Mouse (Mus musculus): ENCODE measurements at regions not wholly inside any gene's neighbourhood (a gene's known extent, or its start where the extent isn't known, plus 50 kb on each side); places are given as distances from the start of the nearest gene placed in this dataset.
A peak's percentile ranks its signal among the peaks of the same experiment; 100 is the strongest.
"Not testable (repeated sequence)": the region's sequence is repeated elsewhere in the genome, so short reads cannot be mapped to it uniquely, and the experiment has no call there.

DNA sequence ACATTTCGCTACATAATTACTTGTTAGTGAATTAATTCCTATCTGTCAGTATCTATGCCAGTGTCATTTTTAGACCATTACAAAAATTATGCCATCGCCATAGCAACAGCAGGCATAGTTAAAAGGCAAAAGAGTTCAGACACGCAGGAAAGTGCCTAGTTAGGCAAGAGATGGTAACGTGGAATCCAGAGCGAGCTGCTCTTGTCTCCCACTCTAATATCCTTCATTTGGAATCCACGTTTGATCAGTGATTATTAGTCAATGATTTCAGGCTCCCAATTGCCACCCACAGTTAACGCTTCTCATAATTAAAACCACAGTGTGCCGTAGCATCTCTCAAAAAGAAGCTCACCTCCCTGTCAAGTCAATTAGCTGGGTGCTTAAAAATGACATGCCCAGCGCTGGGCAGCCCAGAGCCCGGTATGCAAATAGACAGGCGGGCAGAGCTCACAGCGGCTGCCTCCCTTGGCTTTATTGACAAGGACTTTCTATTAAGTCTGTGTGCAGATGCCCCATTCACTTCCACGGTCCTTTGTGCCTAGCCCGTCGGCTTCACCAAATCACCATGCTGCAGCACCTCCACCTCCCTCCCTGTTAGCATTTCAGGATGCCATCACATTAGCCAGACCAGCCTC is 325.4 kb upstream of the Irx2 start:
- no peaks in the 10 kb centered on the region for H3K9me3 ChIP-seq (ENCODE audit: control insufficient read depth)
- 0 out of 2 replicates have a peak, but pooled peaks cover 3% of the 10 kb centered on the region for H3K27me3 ChIP-seq (replicated peaks; ENCODE audit: control insufficient read depth, insufficient read depth, low read length)
- ATAC-seq: no peak
- no peaks in the 10 kb centered on the region for H3K4me1 ChIP-seq (replicated peaks; ENCODE audit: control insufficient read depth, insufficient read depth, low read length)
- H3K27ac ChIP-seq (ENCODE audit: low read depth, low read length): no peak overlapping the region
- no peak for TF ChIP-seq CTCF (IDR thresholded peaks at IDR 0.05; ENCODE audit: low read depth)
- H3K4me3 ChIP-seq (ENCODE audit: low read depth, low read length): no peak overlapping the region
- H3K4me2 ChIP-seq (replicated peaks; ENCODE audit: low read depth): no peak overlapping the region
- H3K36me3 ChIP-seq (ENCODE audit: control insufficient read depth, insufficient read depth): no peaks in the 10 kb centered on the region
- H3K9ac ChIP-seq (ENCODE audit: low read depth, low read length): no peak overlapping the region
- 73% methylated on average over 15 of the region's 15 CpGs for WGBS

DNA sequence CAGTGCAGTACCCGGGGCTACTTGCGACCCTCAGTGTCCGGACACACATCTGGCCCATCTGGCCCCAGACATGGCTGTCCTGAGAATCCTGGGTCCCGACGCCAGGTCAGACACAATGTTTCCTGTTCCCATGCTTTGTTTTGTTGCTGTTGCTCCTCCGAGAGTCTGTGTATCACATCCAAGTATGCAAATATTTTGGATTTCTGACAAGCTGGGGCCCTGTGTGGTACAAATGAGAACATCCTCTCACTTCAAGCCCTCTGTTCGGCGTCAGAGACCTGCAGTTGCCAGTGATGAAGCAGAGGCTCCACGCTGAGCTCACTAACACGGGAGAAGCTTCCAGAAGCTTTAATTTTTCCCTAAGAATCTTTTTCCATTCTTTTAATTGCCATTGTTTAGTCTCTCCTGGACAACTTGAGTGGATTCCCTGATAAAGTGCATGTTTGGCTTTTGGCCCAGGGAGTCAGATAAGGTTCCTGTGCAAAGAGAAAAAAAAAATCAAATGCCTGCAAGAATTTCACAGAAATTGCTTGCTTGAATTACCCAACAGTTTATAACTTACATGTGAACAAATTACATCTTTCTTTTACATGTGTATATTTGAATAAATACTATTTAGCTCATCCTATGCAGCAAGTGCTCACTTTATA is 304.5 kb upstream of the Irx2 start:
- Histone ChIP-seq H3K4me3 (ENCODE audit: low read depth, low read length) (no peak overlapping the region), H3K4me1 (replicated peaks; ENCODE audit: control insufficient read depth, insufficient read depth, low read length) (no peaks in the 10 kb centered on the region), H3K9me3 (ENCODE audit: control insufficient read depth) (no peaks in the 10 kb centered on the region), H3K36me3 (ENCODE audit: control insufficient read depth, insufficient read depth) (no peaks in the 10 kb centered on the region), H3K9ac (ENCODE audit: low read depth, low read length) (no peak overlapping the region), H3K4me2 (replicated peaks; ENCODE audit: low read depth) (no peak overlapping the region), H3K27me3 (replicated peaks; ENCODE audit: control insufficient read depth, insufficient read depth, low read length) (no peaks in the 10 kb centered on the region), H3K27ac (ENCODE audit: low read depth, low read length) (no peak overlapping the region)
- no peak for TF ChIP-seq CTCF (IDR thresholded peaks at IDR 0.05; ENCODE audit: low read depth)
- WGBS: 42% methylated on average over 10 of the region's 10 CpGs
- no peak for ATAC-seq

- WGBS: 87% methylated on average over 1 of the region's 1 CpGs
- ATAC-seq; H3K9me3 ChIP-seq (ENCODE audit: control insufficient read depth); H3K4me3 ChIP-seq (ENCODE audit: low read depth, low read length); H3K4me2 ChIP-seq (replicated peaks; ENCODE audit: low read depth); H3K27me3 ChIP-seq (replicated peaks; ENCODE audit: control insufficient read depth, insufficient read depth, low read length); H3K36me3 ChIP-seq (ENCODE audit: control insufficient read depth, insufficient read depth); H3K9ac ChIP-seq (ENCODE audit: low read depth, low read length); H3K4me1 ChIP-seq (replicated peaks; ENCODE audit: control insufficient read depth, insufficient read depth, low read length); H3K27ac ChIP-seq (ENCODE audit: low read depth, low read length): not testable (repeated sequence)
Measured at GRCm38 (mm10) chr13:72326201-72326600, 302.4 kb upstream of the Irx2 start.

DNA sequence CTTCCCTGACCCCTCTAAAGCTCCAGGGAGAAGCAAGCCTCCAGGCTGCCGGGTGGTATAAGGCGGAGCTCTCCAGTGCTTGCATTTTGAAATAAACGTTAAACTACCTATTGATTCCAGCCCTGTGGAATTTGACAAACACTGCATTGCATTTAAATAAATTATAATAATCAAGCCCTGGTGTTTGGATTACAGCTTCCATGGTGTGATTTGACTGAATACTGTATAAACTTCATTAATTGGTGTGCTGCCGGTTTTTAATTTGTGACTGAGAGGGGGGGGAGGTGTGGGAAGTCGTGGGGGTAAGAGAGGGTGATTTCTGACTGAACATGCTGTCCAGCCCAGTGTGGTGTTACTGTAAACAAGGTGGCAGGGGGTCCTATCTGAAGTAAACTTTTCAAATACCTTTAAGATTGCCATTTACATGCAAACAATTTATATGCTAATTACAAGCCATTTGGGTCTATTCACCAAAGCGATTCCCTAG is 282.9 kb upstream of the Irx2 start:
- no peak for ATAC-seq
- H3K27ac ChIP-seq (ENCODE audit: low read depth, low read length): no peak overlapping the region
- H3K27me3 ChIP-seq (replicated peaks; ENCODE audit: control insufficient read depth, insufficient read depth, low read length): peaks cover 38% of the 10 kb centered on the region
- H3K4me2 ChIP-seq (replicated peaks; ENCODE audit: low read depth): no peak overlapping the region
- 31% methylated on average over 6 of the region's 6 CpGs for WGBS
- H3K9me3 ChIP-seq (ENCODE audit: control insufficient read depth): no peaks in the 10 kb centered on the region
- H3K36me3 ChIP-seq (ENCODE audit: control insufficient read depth, insufficient read depth): no peaks in the 10 kb centered on the region
- H3K4me3 ChIP-seq (ENCODE audit: low read depth, low read length): no peak overlapping the region
- no peaks in the 10 kb centered on the region for H3K4me1 ChIP-seq (replicated peaks; ENCODE audit: control insufficient read depth, insufficient read depth, low read length)
- H3K9ac ChIP-seq (ENCODE audit: low read depth, low read length): no peak overlapping the region
- TF ChIP-seq CTCF (IDR thresholded peaks at IDR 0.05; ENCODE audit: low read depth): no peak

DNA sequence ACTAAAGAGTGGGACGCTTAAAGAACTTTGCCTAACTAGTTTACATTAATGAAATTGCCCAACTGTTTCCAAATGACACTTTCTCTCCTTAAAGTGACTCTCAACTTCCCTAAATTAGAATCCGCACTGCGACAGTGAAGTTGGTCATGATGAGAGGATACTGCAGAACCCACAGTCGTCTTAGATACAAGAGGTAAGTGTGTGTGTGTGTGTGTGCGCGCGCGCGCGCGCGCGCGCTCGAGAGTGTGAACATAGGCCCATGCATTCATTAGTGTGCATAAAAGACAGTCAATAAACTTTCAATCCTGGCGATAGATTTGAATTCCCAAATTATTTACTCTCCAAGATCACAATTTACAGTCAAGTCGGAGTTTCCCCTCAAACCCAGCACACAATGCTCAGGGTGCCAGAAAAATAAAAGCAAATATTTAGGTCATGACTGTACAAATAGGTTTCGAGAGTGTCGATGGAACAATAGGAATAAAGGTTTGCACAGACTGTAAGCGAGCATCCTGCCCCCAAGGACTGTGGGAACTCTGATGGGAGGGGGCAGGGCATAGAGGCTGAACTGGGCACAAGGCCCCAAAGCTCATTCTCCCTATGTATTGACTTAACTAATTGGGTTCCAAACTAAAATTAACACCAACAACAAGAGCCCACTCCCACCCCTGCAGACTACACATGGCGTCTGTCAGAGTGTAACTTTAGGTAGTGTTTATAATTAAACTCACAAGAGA is 282.2 kb upstream of the Irx2 start:
- no peak for ATAC-seq
- TF ChIP-seq CTCF (IDR thresholded peaks at IDR 0.05; ENCODE audit: low read depth): no peak
- H3K36me3 ChIP-seq (ENCODE audit: control insufficient read depth, insufficient read depth): no peaks in the 10 kb centered on the region
- H3K4me1 ChIP-seq (replicated peaks; ENCODE audit: control insufficient read depth, insufficient read depth, low read length): no peaks in the 10 kb centered on the region
- WGBS: 52% methylated on average over 21 of the region's 21 CpGs
- H3K4me2 ChIP-seq (replicated peaks; ENCODE audit: low read depth): no peak overlapping the region
- peaks cover 38% of the 10 kb centered on the region for H3K27me3 ChIP-seq (replicated peaks; ENCODE audit: control insufficient read depth, insufficient read depth, low read length)
- no peaks in the 10 kb centered on the region for H3K9me3 ChIP-seq (ENCODE audit: control insufficient read depth)
- no peak overlapping the region for H3K9ac ChIP-seq (ENCODE audit: low read depth, low read length)
- H3K4me3 ChIP-seq (ENCODE audit: low read depth, low read length): no peak overlapping the region
- no peak overlapping the region for H3K27ac ChIP-seq (ENCODE audit: low read depth, low read length)

GRCm38 (mm10) chr13:72346944-72347586 is 281.6 kb upstream of the Irx2 start:
- 41% methylated on average over 14 of the region's 14 CpGs for WGBS
- H3K9me3 ChIP-seq (ENCODE audit: control insufficient read depth): no peaks in the 10 kb centered on the region
- no peak for TF ChIP-seq CTCF (IDR thresholded peaks at IDR 0.05; ENCODE audit: low read depth)

More at GRCm38 (mm10) chr13:72346944-72347586, 281.6 kb upstream of the Irx2 start:
- H3K27ac ChIP-seq (ENCODE audit: low read depth, low read length): no peak overlapping the region
- H3K4me3 ChIP-seq (ENCODE audit: low read depth, low read length): no peak overlapping the region
- H3K36me3 ChIP-seq (ENCODE audit: control insufficient read depth, insufficient read depth): no peaks in the 10 kb centered on the region
- no peaks in the 10 kb centered on the region for H3K4me1 ChIP-seq (replicated peaks; ENCODE audit: control insufficient read depth, insufficient read depth, low read length)
- peak; percentile 28; the same call in 1 of the 2 replicates for ATAC-seq
- no peak overlapping the region for H3K4me2 ChIP-seq (replicated peaks; ENCODE audit: low read depth)
- H3K9ac ChIP-seq (ENCODE audit: low read depth, low read length): no peak overlapping the region
- H3K27me3 ChIP-seq (replicated peaks; ENCODE audit: control insufficient read depth, insufficient read depth, low read length): peaks cover 44% of the 10 kb centered on the region

Measured in intestine, postnatal 0 days (tissue).